Mouse (Mus musculus) gastrocnemius, postnatal 25 days (tissue): Measurements from ENCODE around the gene Metap1d. TPM values are rescaled to one million over a fixed set of nuclear protein-coding genes. Genes with fewer than 3 reads are reported as not detected.
A peak's percentile ranks its signal among the peaks of the same experiment; 100 is the strongest.

Source experiments
- DNase-seq: peaks from one replicate; pipeline ENCODE4 v3.0.0; 2022
- long read RNA-seq, 2 experiments: library from polyadenylated mRNA; stranded (forward); transcript quantifications; one replicate each; pipeline ENCODE4 v2.0.0; 2021
- total RNA-seq, 2 experiments: library from RNA; stranded (reverse); gene quantifications; 1 replicate in 1 of 2; 2 replicates in 1 of 2; pipeline ENCODE4 v1.2.3; 2021

Metap1d gene
- total RNA-seq = 10 to 100 TPM; 24.3 to 25.7 TPM
- long read RNA-seq, experiment 1, transcript Metap1d-201 (10 exons, 1,321 nt) = major isoform, 27 of 55 reads
- long read RNA-seq, experiment 1, partial matches to known transcripts = 11 of 55 reads
- long read RNA-seq, experiment 1, other reads (novel, unspliced or antisense) = 15 of 55 reads
- long read RNA-seq, experiment 2, transcript Metap1d-201 (10 exons, 1,321 nt) = major isoform, 31 of 37 reads
- long read RNA-seq, experiment 2, partial matches to known transcripts = 2 of 37 reads
- long read RNA-seq, experiment 2, other reads (novel, unspliced or antisense) = 4 of 37 reads

DNA sequence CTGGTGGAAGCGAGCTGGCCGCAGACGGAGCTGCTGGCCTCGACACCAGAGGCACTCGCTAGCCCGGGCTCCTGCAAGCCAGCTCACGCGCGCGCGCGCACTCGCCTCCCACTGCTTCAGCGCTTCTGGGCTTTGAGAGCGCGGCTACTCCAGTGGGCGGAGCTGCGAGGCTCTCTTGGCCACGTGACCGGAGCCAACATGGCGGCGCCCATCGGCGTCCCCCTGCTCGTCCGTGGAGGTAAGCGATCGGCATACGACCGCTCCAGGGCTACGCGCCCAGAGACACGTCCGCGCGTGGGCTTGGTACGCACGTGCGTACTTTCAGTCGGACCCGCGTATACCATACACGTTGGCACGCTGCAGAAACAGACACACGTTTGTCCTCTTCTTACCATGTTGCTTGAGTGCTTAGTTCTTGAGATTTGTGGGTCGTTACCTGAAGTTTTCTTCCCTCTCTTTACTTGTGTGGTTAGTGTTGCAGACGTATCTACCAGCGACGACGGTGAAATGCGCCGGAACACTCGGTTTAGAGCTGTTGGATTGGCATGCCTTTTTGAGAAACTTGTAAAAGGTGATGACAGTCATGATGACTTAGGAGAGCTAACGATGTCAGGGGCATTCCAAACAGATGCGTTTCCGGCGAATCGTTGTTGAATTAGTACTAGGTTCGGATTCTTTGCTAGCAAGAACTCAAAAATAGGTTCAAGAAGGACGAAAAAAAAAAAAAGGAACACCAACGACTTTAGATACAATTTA is at the start of gene Metap1d:
Metap1d (plus strand) TSS at position 116 of the 756 bp plus-strand sequence.
- peak; percentile 92 for DNase-seq

- no peak for DNase-seq
Observed at GRCm38 (mm10) chr2:71405613-71406012, 47.5 kb upstream of the Metap1d start.

GRCm38 (mm10) chr2:71418760-71419280 is 34.3 kb upstream of the Metap1d start:
- DNase-seq = no peak

DNA sequence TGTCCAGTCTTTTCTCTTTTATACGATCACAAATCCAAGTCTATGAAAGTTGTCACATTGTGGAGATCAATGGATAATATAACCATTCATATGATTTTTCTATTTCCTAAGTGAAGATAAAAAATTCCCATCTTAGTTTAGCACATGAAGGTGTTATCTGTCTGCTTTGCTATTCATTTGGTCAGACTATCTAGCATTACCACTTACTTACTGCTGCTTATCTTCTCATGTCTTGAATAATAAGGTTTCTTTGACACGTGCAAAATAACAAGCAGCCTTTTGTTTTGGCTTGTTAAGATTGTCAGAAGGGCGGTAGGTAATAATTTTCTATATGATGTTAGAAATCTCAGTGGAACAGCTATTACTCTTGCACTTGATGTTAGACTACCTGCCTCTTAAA is 33.7 kb upstream of the Metap1d start:
- DNase-seq = no peak

DNA sequence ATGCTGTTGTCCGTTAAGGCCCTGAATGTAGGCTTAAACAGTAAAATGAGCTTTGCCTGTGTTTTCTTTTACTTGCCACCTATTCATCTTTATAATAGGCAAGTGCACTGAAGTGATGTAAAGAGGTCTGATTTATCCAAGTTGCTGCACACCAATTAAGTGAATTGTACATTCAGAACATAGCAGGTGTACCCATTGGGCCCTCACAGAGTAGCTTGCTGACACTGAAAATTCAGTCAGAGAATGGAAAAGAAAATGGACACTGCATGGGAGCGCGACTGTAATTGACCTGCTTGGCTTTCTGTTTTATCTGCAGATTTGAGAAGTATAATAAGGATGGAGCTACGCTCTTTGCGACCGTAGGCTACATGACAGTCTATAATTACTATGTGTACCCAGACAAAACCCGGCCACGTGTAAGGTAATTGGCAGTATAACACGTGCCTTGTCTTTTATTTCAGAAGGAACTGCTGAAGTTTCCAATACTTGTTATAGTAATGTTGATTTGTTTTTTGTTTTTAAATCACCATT is 32.1 kb upstream of the Metap1d start:
- no peak for DNase-seq

DNA sequence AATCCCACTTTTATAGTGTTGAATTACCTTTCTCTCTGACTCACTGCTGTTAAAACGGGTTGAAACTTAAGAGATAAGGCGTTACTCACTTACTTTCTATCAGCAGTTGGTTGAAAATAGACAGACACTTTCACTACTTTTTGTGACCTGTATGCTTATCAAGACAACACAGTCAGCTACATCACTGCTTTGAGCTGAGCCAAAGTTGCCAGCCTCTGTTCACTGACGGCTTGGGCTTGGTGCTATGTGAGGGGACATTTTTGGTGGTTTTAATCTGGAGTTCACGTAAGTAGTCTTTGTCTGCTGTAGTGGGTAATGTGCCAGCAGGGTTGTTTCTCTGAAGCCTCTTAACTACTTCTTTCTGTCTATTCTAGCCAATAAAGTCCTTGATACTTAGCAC is 28.5 kb upstream of the Metap1d start:
- no peak for DNase-seq

DNA sequence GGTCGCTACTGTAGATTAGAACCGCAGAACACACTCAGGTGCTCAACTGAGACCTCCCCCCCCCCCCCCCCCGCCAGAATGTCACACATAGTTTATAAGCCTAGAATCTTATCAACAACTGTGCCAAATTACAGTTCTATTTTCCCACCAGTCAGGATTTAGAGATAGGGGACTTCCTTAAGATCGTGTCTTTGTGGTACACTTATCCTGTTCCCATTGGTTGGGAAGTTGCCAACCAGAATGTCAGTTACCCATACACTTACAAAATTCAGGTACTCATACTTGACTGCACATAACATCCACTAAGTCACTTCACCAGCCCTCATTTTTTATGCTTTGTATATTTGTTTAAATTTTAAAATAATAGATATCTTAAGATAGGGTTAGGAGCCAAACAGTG is 17.6 kb upstream of the Metap1d start:
- no peak for DNase-seq

DNA sequence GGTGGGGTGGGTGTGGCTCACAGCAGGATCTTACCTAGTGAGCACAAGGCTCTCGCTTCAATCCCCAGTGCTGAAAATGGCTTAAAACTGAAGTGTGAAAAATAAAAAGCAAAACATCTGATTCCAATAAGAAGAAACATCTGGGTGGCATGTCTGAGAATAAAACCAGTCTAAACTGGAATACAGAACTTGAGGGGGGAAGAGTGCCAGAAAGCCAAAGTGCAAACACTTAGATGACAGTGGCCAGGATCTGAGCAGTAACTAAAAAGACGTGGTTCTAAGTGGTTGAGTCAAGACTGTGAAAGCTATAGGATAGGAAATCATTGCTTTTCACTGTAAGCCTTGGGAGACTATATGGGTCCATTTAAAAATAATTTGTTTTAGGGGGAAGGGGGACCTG is 9.7 kb upstream of the Metap1d start:
- DNase-seq = no peak

DNA sequence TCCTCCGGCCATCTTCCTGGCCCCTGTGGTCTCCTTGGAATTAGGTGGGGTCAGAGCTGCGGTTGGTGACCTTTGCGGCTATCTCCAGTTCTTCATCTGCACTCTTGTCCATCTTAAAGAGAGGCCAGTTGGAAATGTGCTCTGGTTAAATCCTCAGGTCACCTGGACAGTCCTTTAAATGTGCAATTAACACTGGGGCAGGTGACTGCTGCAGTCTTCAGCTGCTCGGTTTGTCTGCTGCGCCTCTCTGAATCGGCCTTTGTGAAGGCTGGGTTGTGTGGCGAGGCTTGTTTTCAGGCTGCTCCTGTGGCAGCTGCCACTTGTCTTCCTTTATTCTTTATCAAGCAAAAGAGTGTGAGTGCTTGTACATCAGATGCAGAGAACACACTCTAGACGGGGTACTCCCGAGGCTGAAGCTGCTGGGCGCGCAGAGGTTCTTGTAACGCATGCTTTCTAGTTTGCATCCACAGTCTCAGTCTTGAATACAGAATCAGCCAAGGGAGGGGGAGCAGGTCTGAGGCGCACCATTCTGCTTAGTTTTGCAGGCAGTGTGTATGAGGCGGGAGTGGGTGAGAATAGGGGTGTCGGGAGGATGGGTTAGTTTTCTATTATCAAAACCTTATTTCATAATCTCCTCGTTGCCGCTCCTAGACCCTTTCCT is 7.4 kb upstream of the Metap1d start:
- no peak for DNase-seq

- DNase-seq = no peak
Observed at GRCm38 (mm10) chr2:71449604-71450003, 3.5 kb upstream of the Metap1d start.

GRCm38 (mm10) chr2:71451761-71452160 is 1.3 kb upstream of the Metap1d start:
- no peak for DNase-seq

DNA sequence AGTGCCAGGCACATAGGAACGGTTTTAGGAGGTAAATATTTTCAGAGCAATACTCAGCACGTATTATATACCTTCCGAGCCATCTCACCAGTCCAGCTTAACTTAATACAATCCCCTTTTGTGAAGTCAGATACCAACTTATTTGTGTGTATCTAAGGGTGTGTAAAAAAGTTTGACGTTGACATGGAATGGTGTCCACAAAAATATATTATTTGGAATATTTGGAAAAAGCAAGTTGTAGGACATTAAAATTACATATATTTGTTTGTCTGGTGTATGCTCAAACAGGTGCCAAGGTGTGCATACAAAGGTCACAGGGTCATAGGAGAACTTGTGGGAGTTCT is 813 bp downstream of the Metap1d start:
- no peak for DNase-seq

DNA sequence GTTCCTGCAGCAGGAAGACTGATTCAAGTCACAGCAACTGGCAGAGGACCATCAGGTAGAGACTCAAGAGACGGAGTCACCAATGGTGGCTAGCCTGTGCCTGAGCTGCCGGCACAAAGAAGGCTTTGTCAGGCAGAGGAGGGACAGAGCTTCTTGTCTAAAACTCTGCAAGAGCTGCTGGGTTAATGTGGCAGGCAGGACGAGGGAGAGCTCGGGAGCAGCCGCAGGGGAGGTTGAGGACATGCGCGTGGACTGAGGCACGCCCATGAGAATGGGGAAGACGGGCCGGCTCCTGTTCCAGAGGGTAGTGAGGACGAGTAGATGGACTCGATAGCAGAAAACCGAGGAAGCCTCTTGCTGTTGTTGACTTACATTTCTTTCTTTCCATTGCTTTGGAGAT is 5.5 kb downstream of the Metap1d start:
- no peak for DNase-seq

DNA sequence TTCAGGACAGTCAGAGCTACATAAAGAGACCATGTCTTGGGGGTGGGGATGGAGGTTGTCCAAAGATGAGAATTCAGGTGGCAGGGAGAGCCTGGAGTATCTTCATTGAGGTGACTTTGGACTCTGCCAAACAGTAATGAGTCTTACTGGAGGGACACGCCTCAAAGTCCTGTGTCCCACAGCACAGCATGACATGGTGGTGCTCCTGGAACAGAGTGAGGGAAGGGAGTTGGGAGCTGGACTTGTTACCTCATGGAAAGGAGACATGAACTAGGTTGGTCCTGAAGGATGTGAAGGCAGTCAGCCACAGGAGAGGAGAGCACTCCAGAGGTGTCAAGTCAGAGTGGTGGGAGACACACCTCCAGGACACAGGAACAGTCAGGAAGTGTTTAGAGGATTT is 6.6 kb downstream of the Metap1d start:
- no peak for DNase-seq

DNA sequence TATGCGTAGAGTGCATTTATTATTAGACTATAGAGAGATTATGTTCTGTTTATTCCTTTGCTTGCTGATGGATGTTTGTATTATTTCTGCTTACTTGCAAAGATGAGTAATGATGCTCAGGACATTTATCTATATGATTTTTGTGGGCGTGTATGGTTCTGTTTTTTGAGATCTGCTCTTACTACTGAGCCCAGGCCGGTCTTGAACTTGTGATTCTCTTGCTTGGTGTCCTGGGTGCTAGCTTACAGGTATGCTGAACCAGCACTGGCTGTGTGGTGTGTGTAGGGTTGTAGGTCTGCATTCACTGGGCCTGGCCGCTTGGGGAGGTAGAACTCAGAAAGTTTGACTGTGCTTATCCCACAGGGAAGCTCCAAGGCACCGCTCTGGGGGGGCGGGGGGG is 8.1 kb downstream of the Metap1d start:
- DNase-seq = no peak

- DNase-seq = no peak
Observed at GRCm38 (mm10) chr2:71461589-71461988, 8.5 kb downstream of the Metap1d start.

- no peak for DNase-seq
Observed at GRCm38 (mm10) chr2:71462066-71462465, 9.0 kb downstream of the Metap1d start.

GRCm38 (mm10) chr2:71462553-71462952 is 9.5 kb downstream of the Metap1d start:
- DNase-seq = no peak

DNA sequence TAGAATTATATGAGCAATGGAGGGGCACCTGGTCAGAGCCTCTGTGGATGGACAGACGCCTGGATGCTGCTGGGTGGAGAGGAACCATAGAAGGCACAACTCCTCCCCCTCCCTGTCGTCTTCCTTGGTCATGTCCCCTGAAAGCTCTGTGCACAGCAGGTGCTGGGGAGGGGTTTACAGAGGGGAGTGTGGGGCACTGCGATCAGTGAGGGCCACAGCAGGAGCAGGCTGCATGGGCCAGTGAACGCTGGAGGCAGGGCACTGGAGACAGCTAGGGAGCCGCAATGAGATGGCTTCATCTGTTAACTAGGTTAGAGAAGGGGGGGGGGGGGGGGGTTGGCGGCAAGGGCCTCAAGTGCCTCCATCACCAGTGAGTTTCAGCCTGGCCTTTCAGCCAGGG is 13.0 kb downstream of the Metap1d start:
- DNase-seq = no peak

DNA sequence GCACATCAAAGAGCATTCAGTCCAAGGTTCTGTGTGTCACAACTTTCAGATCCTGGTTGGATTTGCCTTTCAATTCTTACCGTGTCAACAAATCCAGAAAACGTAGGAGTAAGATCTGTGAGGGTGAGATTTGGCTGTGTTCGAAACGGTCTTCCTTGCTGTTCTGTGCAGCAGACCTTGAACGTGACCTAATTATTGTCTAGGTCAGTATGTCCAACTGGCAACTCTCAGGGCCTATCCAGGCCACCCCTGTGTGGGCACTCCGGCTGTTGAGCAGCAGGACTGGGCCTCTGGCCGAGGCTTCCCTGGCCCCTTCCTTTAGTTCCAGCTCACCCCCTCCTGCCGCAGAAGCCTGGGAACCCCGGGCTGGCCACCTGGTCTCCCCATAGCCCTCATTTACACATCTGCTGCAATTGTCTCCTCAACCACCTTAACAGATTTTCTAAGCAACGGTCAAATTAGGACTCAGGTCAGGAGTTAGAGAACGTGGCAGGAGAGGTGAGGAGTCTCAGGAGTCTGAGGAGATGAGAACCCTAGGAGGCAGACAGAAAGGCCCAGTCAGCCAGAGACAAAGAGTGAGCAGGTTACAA is 13.9 kb downstream of the Metap1d start:
- no peak for DNase-seq

- no peak for DNase-seq
Observed at GRCm38 (mm10) chr2:71471094-71471493, 18.0 kb downstream of the Metap1d start.

DNA sequence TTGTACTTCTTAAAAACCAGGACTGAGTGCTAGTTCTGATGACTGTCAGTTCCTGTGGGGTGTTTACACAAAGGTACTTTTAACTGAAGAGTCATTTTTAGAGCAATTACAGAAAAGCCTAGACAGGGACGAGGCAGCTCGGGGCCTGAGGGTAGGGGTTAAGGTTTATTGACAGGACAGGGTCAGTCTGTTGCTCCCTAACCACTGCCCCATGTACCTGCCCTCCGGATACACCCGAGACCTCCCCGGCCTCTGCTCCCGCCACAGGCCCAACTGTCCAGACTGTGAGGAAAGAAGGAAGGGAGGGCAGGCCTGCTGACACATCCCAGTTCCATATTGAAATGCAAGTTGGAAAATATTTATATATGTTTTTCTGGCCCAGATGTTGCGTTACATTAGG is 20.8 kb downstream of the Metap1d start:
- DNase-seq = no peak

DNA sequence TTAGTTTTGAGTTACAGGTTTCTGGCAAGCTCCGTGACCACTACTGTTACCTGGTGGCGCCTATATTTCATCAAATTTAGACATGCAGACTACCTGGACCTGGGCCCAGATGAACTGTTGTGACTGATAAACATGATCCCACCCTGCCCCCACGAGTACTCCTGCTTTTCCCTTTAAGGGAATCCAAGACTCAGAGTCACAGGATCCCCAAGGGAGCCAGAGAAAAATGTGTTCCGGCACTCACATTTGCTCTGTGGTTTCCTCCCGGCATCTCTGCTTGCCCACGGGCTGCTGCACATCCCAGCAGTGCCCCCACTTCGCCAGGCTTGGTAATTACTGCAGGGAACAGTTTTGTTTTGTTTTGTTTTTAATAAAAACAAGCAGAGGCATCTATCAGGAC is 21.3 kb downstream of the Metap1d start:
- no peak for DNase-seq
